Mouse (Mus musculus) limb, embryonic 14.5 days (tissue): ENCODE data around the gene Psme3. TPM values are rescaled to one million over a fixed set of nuclear protein-coding genes. Genes with fewer than 3 reads are reported as not detected.

Source experiments
- ATAC-seq: fragments of 200-750 bp; cut with Nextera tagmentation; 2 replicates; pipeline ENCODE4 v1.8.0; 2017; ENCODE audit warnings: low read depth, moderate number of reproducible peaks, moderate TSS enrichment; ENCODE audit not compliant: low FRiP score
- DNase-seq: peaks from one replicate; pipeline ENCODE4 v3.0.0-alpha.2; 2015; ENCODE audit warnings: low spot score
- H3K27ac ChIP-seq: fragments of 300-500 bp; sonication (generic); replicated peaks from 2 replicates; pipeline ENCODE4 v1.5.1; 2014; ENCODE audit warnings: low read depth, mild to moderate bottlenecking, low read length, moderate library complexity, mixed read lengths
- H3K27me3 ChIP-seq: fragments of 300-500 bp; sonication (generic); 2 replicates; pipeline ENCODE4 v1.6.1; 2014; ENCODE audit warnings: low read length, mixed read lengths; ENCODE audit not compliant: control insufficient read depth, insufficient read depth
- H3K36me3 ChIP-seq: fragments of 300-500 bp; sonication (generic); 2 replicates; pipeline ENCODE4 v1.6.1; 2014; ENCODE audit warnings: mild to moderate bottlenecking, low read length, moderate library complexity, mixed read lengths; ENCODE audit not compliant: control insufficient read depth, insufficient read depth
- H3K4me1 ChIP-seq: fragments of 300-500 bp; sonication (generic); 2 replicates; pipeline ENCODE4 v1.6.1; 2014; ENCODE audit warnings: antibody characterized with exemption, low read length, mixed read lengths; ENCODE audit not compliant: control insufficient read depth, insufficient read depth
- H3K4me2 ChIP-seq: fragments of 300-500 bp; sonication (generic); replicated peaks from 2 replicates; pipeline ENCODE4 v1.6.1; 2014; ENCODE audit warnings: low read depth, mild to moderate bottlenecking, low read length, moderate library complexity; ENCODE audit not compliant: severe bottlenecking
- H3K4me3 ChIP-seq: fragments of 300-500 bp; sonication (generic); replicated peaks from 2 replicates; pipeline ENCODE4 v1.5.1; 2014; ENCODE audit warnings: low read length
- H3K9ac ChIP-seq: fragments of 300-500 bp; sonication (generic); 2 replicates; pipeline ENCODE4 v1.6.1; 2014; ENCODE audit warnings: mild to moderate bottlenecking, low read depth, low read length, moderate library complexity; ENCODE audit not compliant: severe bottlenecking
- H3K9me3 ChIP-seq: fragments of 300-500 bp; sonication (generic); 2 replicates; pipeline ENCODE4 v1.6.1; 2016; ENCODE audit warnings: low read length; ENCODE audit not compliant: control insufficient read depth
- POLR2A ChIP-seq: fragments of 200-500 bp; IDR thresholded peaks from 2 replicates; pipeline ENCODE4 v1.8.0; 2012; ENCODE audit warnings: inconsistent platforms, mild to moderate bottlenecking, moderate library complexity, borderline replicate concordance; ENCODE audit not compliant: insufficient read depth, insufficient read length; ENCODE audit errors: extremely low read depth
- WGBS: fragments of 180-500 bp; shearing (Covaris S2); extraction: QIAGEN DNeasy Blood & Tissue Kit; methylation state at CpG from one replicate; pipeline ENCODE4 v1.1.7; 2014; 5-methylcytosine and 5-hydroxymethylcytosine counted together
- polyA plus RNA-seq, 2 experiments: library from polyadenylated mRNA; depleted of rRNA in 1 of 2; stranded (reverse) in 1 of 2; unstranded in 1 of 2; fragments of >200 nt; fragmentation: Nextera tagmentation in 1 of 2; extraction: Ambion mirVana in 1 of 2; gene quantifications; 2 replicates each; pipeline versions ENCODE4 v1.2.1 to v1.2.3; 2012 to 2014

Psme3 gene
- polyA plus RNA-seq, 2 experiments, result 105 to 128 TPM

GRCm38 (mm10) chr11:101301299-101302003 lies 14.6 kb upstream of the Psme3 start:
- 12% methylated on average over 26 of the region's 26 CpGs for WGBS
- H3K4me1 ChIP-seq, result peaks cover 10% of the 10 kb centered on the region
- H3K27ac ChIP-seq, result 0 out of 2 replicates have a peak overlapping the region, but pooled peaks have one; percentile 26
- TF ChIP-seq POLR2A, result no peak
- ATAC-seq (peak; percentile 32), DNase-seq (no peak)
- peak overlapping the region; percentile 87 for H3K4me3 ChIP-seq
- peaks cover 30% of the 10 kb centered on the region for H3K36me3 ChIP-seq
- peak overlapping the region; percentile 82 for H3K4me2 ChIP-seq
- no peaks in the 10 kb centered on the region for H3K9me3 ChIP-seq
- no peaks in the 10 kb centered on the region for H3K27me3 ChIP-seq
- peak overlapping the region; percentile 86 for H3K9ac ChIP-seq

GRCm38 (mm10) chr11:101302004-101302798 lies 13.8 kb upstream of the Psme3 start, which contains the start of gene Becn1:
TSS of gene Becn1 (minus strand) at chr11:101302286.
- TF ChIP-seq POLR2A, result no peak
- Histone ChIP-seq H3K4me2 (peak within 1 kb of the TSS; percentile 82), H3K9me3 (no peaks in the 10 kb centered on the region), H3K36me3 (peaks cover 25% of the 10 kb centered on the region), H3K4me3 (peak within 1 kb of the TSS; percentile 87), H3K9ac (peak within 1 kb of the TSS; percentile 86), H3K4me1 (peaks cover 10% of the 10 kb centered on the region), H3K27me3 (no peaks in the 10 kb centered on the region), H3K27ac (0 out of 2 replicates have a peak within 1 kb of the TSS, but pooled peaks have one; percentile 26)
- 6% methylated on average over 34 of the region's 39 CpGs for WGBS
- peak; percentile 93 for ATAC-seq
- DNase-seq, result peak; percentile 95

- no peak overlapping the region for H3K9ac ChIP-seq
- no peaks in the 10 kb centered on the region for H3K4me1 ChIP-seq
- no peak for DNase-seq
- no peaks in the 10 kb centered on the region for H3K9me3 ChIP-seq
- no peaks in the 10 kb centered on the region for H3K36me3 ChIP-seq
- H3K4me2 ChIP-seq, result no peak overlapping the region
- H3K4me3 ChIP-seq, result no peak overlapping the region
- no peaks in the 10 kb centered on the region for H3K27me3 ChIP-seq
- ATAC-seq, result no peak
- no peak for TF ChIP-seq POLR2A
- no peak overlapping the region for H3K27ac ChIP-seq
- WGBS, result 37% methylated on average over 5 of the region's 5 CpGs
Observed at GRCm38 (mm10) chr11:101307744-101308143, 8.3 kb upstream of the Psme3 start.

GRCm38 (mm10) chr11:101311083-101311482 lies 4.9 kb upstream of the Psme3 start:
- no peak overlapping the region for H3K27ac ChIP-seq
- H3K4me2 ChIP-seq, result no peak overlapping the region
- H3K9ac ChIP-seq, result no peak overlapping the region
- H3K36me3 ChIP-seq, result no peaks in the 10 kb centered on the region
- H3K4me3 ChIP-seq, result no peak overlapping the region
- no peaks in the 10 kb centered on the region for H3K27me3 ChIP-seq
- ATAC-seq (no peak), DNase-seq (no peak)
- TF ChIP-seq POLR2A, result no peak
- 90% methylated on average over 3 of the region's 3 CpGs for WGBS
- no peaks in the 10 kb centered on the region for H3K4me1 ChIP-seq
- H3K9me3 ChIP-seq, result no peaks in the 10 kb centered on the region

GRCm38 (mm10) chr11:101312150-101312549 lies 3.9 kb upstream of the Psme3 start:
- WGBS, result 72% methylated on average over 3 of the region's 3 CpGs
- Histone ChIP-seq H3K4me3 (no peak overlapping the region), H3K36me3 (no peaks in the 10 kb centered on the region), H3K27ac (no peak overlapping the region), H3K27me3 (no peaks in the 10 kb centered on the region), H3K4me2 (no peak overlapping the region), H3K9me3 (no peaks in the 10 kb centered on the region), H3K4me1 (peaks cover 6% of the 10 kb centered on the region), H3K9ac (no peak overlapping the region)
- ATAC-seq (no peak), DNase-seq (no peak)
- no peak for TF ChIP-seq POLR2A
